Mouse (Mus musculus): ENCODE measurements around the gene Mrps26. TPM values are rescaled to one million over a fixed set of nuclear protein-coding genes. Genes with fewer than 3 reads are reported as not detected.

The Mrps26 gene
- polyA plus RNA-seq, 1 experiment from 2014 or later = 70.5 TPM

GRCm38 (mm10) chr2:130532201-130532600 lies 31.3 kb upstream of the Mrps26 start:
- DNase-seq (ENCODE audit: low spot score) = no peak
- no peaks in the 10 kb centered on the region; the same call in 1 of the 2 replicates for H3K36me3 ChIP-seq (ENCODE audit: control insufficient read depth, insufficient read depth, low read length)

DNA sequence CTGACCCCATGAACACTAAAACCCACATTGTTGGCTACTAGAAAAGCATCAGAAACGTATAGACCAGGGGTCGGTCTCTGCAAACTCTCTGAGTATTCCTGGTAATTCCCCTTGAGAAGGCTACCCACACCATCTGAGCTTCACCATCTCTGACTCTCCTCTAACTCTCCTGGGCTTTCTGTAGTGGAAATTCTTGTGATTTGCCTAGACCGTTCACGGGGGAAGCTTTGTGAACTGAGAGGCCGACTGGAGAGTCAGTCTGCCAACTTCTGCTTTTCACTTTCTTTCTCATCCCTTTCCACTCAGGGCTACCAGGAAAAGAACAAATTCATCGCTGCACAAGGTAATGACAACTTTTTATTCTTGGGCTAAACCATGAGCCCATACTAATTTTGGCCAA lies 28.5 kb upstream of the Mrps26 start:
- Histone ChIP-seq H3K9ac (ENCODE audit: low read length) (no peak overlapping the region), H3K4me3 (ENCODE audit: low read depth, low read length) (no peak overlapping the region), H3K27ac (ENCODE audit: low read depth, low read length) (no peak overlapping the region), H3K4me2 (ENCODE audit: low read depth, low read length, severe bottlenecking) (no peak overlapping the region), H3K4me1 (replicated peaks; ENCODE audit: control insufficient read depth, insufficient read depth, low read length) (no peaks in the 10 kb centered on the region), H3K36me3 (ENCODE audit: control insufficient read depth, insufficient read depth, low read length) (no peaks in the 10 kb centered on the region; the same call in 1 of the 2 replicates), H3K27me3 (ENCODE audit: control insufficient read depth, insufficient read depth, low read length) (no peaks in the 10 kb centered on the region), H3K9me3 (ENCODE audit: control insufficient read depth, low read length) (no peaks in the 10 kb centered on the region)
- 95% methylated on average over 6 of the region's 6 CpGs for WGBS
- ATAC-seq (replicated peaks; ENCODE audit: low FRiP score) = no peak
- no peak for DNase-seq (ENCODE audit: low spot score)

More at GRCm38 (mm10) chr2:130532201-130532600, 31.3 kb upstream of the Mrps26 start:
- no peak overlapping the region for H3K4me2 ChIP-seq (ENCODE audit: low read depth, low read length, severe bottlenecking)
- no peak for ATAC-seq (replicated peaks; ENCODE audit: low FRiP score)
- no peak overlapping the region for H3K9ac ChIP-seq (ENCODE audit: low read length)
- no peaks in the 10 kb centered on the region for H3K9me3 ChIP-seq (ENCODE audit: control insufficient read depth, low read length)
- no peaks in the 10 kb centered on the region for H3K4me1 ChIP-seq (replicated peaks; ENCODE audit: control insufficient read depth, insufficient read depth, low read length)
- no peaks in the 10 kb centered on the region for H3K27me3 ChIP-seq (ENCODE audit: control insufficient read depth, insufficient read depth, low read length)
- H3K27ac ChIP-seq (ENCODE audit: low read depth, low read length) = no peak overlapping the region
- H3K4me3 ChIP-seq (ENCODE audit: low read depth, low read length) = no peak overlapping the region
- 92% methylated on average over 2 of the region's 2 CpGs for WGBS

DNA sequence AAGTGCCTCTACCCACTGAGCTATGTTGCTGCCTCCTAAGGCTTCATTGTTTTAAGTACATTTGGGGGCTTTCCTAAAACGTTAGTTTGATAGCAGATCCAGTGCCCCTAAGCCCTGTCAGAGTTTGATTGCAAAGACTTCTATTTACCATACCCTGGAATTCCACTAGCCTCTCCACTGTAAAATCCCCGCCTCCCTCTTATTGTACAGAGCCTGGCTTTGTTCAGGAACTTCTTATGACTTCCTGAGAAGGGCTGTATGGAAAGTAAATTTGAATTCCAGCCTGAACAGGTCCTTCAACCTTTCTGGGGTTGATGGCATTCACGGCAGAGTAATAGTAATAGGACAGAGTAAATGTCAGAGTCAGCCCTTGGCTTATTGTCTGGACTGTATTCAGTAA lies 26.7 kb upstream of the Mrps26 start:
- ATAC-seq (replicated peaks; ENCODE audit: low FRiP score) = no peak
- Histone ChIP-seq H3K4me2 (ENCODE audit: low read depth, low read length, severe bottlenecking) (no peak overlapping the region), H3K36me3 (ENCODE audit: control insufficient read depth, insufficient read depth, low read length) (no peaks in the 10 kb centered on the region; the same call in 1 of the 2 replicates), H3K27me3 (ENCODE audit: control insufficient read depth, insufficient read depth, low read length) (no peaks in the 10 kb centered on the region), H3K4me1 (replicated peaks; ENCODE audit: control insufficient read depth, insufficient read depth, low read length) (no peaks in the 10 kb centered on the region), H3K4me3 (ENCODE audit: low read depth, low read length) (no peak overlapping the region), H3K27ac (ENCODE audit: low read depth, low read length) (no peak overlapping the region), H3K9me3 (ENCODE audit: control insufficient read depth, low read length) (no peaks in the 10 kb centered on the region), H3K9ac (ENCODE audit: low read length) (no peak overlapping the region)
- DNase-seq (ENCODE audit: low spot score) = no peak
- WGBS = 76% methylated on average over 3 of the region's 3 CpGs

- no peak overlapping the region for H3K4me3 ChIP-seq (ENCODE audit: low read depth, low read length)
- no peak overlapping the region for H3K9ac ChIP-seq (ENCODE audit: low read length)
- peaks cover 2% of the 10 kb centered on the region; the same call in 1 of the 2 replicates for H3K36me3 ChIP-seq (ENCODE audit: control insufficient read depth, insufficient read depth, low read length)
- no peaks in the 10 kb centered on the region for H3K27me3 ChIP-seq (ENCODE audit: control insufficient read depth, insufficient read depth, low read length)
- H3K4me1 ChIP-seq (replicated peaks; ENCODE audit: control insufficient read depth, insufficient read depth, low read length) = no peaks in the 10 kb centered on the region
- no peak overlapping the region for H3K4me2 ChIP-seq (ENCODE audit: low read depth, low read length, severe bottlenecking)
- 92% methylated on average over 8 of the region's 8 CpGs for WGBS
- DNase-seq (ENCODE audit: low spot score) (no peak), ATAC-seq (replicated peaks; ENCODE audit: low FRiP score) (no peak)
- H3K27ac ChIP-seq (ENCODE audit: low read depth, low read length) = no peak overlapping the region
- H3K9me3 ChIP-seq (ENCODE audit: control insufficient read depth, low read length) = no peaks in the 10 kb centered on the region
These were observed 24.5 kb upstream of the Mrps26 start for GRCm38 (mm10) chr2:130538876-130539546.

DNA sequence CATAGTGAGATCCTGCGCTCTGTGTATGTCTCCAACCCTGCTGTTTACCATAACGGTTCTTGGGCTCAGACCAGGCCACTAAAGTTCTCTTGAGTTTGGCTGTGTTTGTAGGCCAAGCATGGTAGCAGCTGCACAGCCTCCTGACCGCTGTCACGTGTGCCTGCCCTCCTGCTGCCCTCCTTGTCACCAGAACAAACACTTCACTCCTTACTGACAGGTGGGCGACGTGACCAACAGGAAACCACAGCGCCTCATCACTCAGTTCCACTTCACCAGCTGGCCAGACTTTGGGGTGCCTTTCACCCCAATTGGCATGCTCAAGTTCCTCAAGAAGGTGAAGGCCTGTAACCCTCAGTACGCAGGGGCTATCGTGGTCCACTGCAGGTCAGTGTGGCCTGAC lies 23.3 kb upstream of the Mrps26 start:
- no peak overlapping the region for H3K4me3 ChIP-seq (ENCODE audit: low read depth, low read length)
- DNase-seq (ENCODE audit: low spot score) (no peak), ATAC-seq (replicated peaks; ENCODE audit: low FRiP score) (no peak)
- H3K4me1 ChIP-seq (replicated peaks; ENCODE audit: control insufficient read depth, insufficient read depth, low read length) = no peaks in the 10 kb centered on the region
- WGBS = 94% methylated on average over 9 of the region's 9 CpGs
- no peak overlapping the region for H3K4me2 ChIP-seq (ENCODE audit: low read depth, low read length, severe bottlenecking)
- H3K27ac ChIP-seq (ENCODE audit: low read depth, low read length) = no peak overlapping the region
- no peaks in the 10 kb centered on the region for H3K9me3 ChIP-seq (ENCODE audit: control insufficient read depth, low read length)
- H3K9ac ChIP-seq (ENCODE audit: low read length) = no peak overlapping the region
- no peaks in the 10 kb centered on the region for H3K27me3 ChIP-seq (ENCODE audit: control insufficient read depth, insufficient read depth, low read length)
- peaks cover 2% of the 10 kb centered on the region; the same call in 1 of the 2 replicates for H3K36me3 ChIP-seq (ENCODE audit: control insufficient read depth, insufficient read depth, low read length)

DNA sequence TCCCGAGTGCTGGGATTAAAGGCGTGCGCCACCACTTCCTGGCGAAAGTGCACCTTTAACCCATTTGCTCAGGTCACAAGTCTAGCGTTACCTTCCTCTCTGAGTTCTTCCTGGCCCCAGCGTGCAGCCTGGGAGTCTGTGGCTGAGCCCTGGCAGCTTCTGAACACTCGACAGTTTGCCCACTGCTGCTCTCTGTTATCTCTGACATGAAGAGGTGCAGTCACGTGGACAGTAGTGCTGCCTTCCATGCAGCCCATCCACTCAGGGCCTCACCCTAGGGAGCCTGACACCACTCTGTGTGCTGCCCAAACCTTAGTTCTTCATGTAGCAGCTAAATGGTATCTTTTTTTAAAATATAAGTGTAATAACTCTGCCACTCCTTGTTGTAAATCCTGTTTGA lies 16.6 kb upstream of the Mrps26 start:
- Histone ChIP-seq H3K4me2 (ENCODE audit: low read depth, low read length, severe bottlenecking) (no peak overlapping the region), H3K27me3 (ENCODE audit: control insufficient read depth, insufficient read depth, low read length) (no peaks in the 10 kb centered on the region), H3K4me3 (ENCODE audit: low read depth, low read length) (no peak overlapping the region), H3K9ac (ENCODE audit: low read length) (no peak overlapping the region), H3K4me1 (replicated peaks; ENCODE audit: control insufficient read depth, insufficient read depth, low read length) (no peaks in the 10 kb centered on the region), H3K27ac (ENCODE audit: low read depth, low read length) (no peak overlapping the region), H3K9me3 (ENCODE audit: control insufficient read depth, low read length) (no peaks in the 10 kb centered on the region), H3K36me3 (ENCODE audit: control insufficient read depth, insufficient read depth, low read length) (peaks cover 2% of the 10 kb centered on the region; the same call in 1 of the 2 replicates)
- DNase-seq (ENCODE audit: low spot score) (no peak), ATAC-seq (replicated peaks; ENCODE audit: low FRiP score) (no peak)
- 92% methylated on average over 8 of the region's 8 CpGs for WGBS

- Histone ChIP-seq H3K9ac (ENCODE audit: low read length) (no peak overlapping the region), H3K4me1 (replicated peaks; ENCODE audit: control insufficient read depth, insufficient read depth, low read length) (no peaks in the 10 kb centered on the region), H3K36me3 (ENCODE audit: control insufficient read depth, insufficient read depth, low read length) (no peaks in the 10 kb centered on the region; the same call in 1 of the 2 replicates), H3K27me3 (ENCODE audit: control insufficient read depth, insufficient read depth, low read length) (no peaks in the 10 kb centered on the region), H3K4me2 (ENCODE audit: low read depth, low read length, severe bottlenecking) (no peak overlapping the region), H3K27ac (ENCODE audit: low read depth, low read length) (no peak overlapping the region), H3K4me3 (ENCODE audit: low read depth, low read length) (no peak overlapping the region), H3K9me3 (ENCODE audit: control insufficient read depth, low read length) (no peaks in the 10 kb centered on the region)
- 87% methylated on average over 7 of the region's 7 CpGs for WGBS
- ATAC-seq (replicated peaks; ENCODE audit: low FRiP score) (no peak), DNase-seq (ENCODE audit: low spot score) (no peak)
These were observed 8.7 kb upstream of the Mrps26 start for GRCm38 (mm10) chr2:130554841-130555240.

- Histone ChIP-seq H3K27ac (ENCODE audit: low read depth, low read length) (no peak overlapping the region), H3K4me1 (replicated peaks; ENCODE audit: control insufficient read depth, insufficient read depth, low read length) (no peaks in the 10 kb centered on the region), H3K9me3 (ENCODE audit: control insufficient read depth, low read length) (no peaks in the 10 kb centered on the region), H3K9ac (ENCODE audit: low read length) (no peak overlapping the region), H3K4me3 (ENCODE audit: low read depth, low read length) (no peak overlapping the region), H3K4me2 (ENCODE audit: low read depth, low read length, severe bottlenecking) (no peak overlapping the region), H3K27me3 (ENCODE audit: control insufficient read depth, insufficient read depth, low read length) (no peaks in the 10 kb centered on the region), H3K36me3 (ENCODE audit: control insufficient read depth, insufficient read depth, low read length) (no peaks in the 10 kb centered on the region; the same call in 1 of the 2 replicates)
- WGBS = 81% methylated on average over 1 of the region's 1 CpGs
- DNase-seq (ENCODE audit: low spot score) (no peak), ATAC-seq (replicated peaks; ENCODE audit: low FRiP score) (no peak)
These were observed 7.2 kb upstream of the Mrps26 start for GRCm38 (mm10) chr2:130556292-130556691.

- Histone ChIP-seq H3K4me2 (ENCODE audit: low read depth, low read length, severe bottlenecking) (no peak overlapping the region), H3K4me1 (replicated peaks; ENCODE audit: control insufficient read depth, insufficient read depth, low read length) (no peaks in the 10 kb centered on the region), H3K9me3 (ENCODE audit: control insufficient read depth, low read length) (no peaks in the 10 kb centered on the region), H3K4me3 (ENCODE audit: low read depth, low read length) (no peak overlapping the region), H3K27ac (ENCODE audit: low read depth, low read length) (no peak overlapping the region), H3K9ac (ENCODE audit: low read length) (no peak overlapping the region), H3K27me3 (ENCODE audit: control insufficient read depth, insufficient read depth, low read length) (no peaks in the 10 kb centered on the region), H3K36me3 (ENCODE audit: control insufficient read depth, insufficient read depth, low read length) (no peaks in the 10 kb centered on the region; the same call in 1 of the 2 replicates)
- DNase-seq (ENCODE audit: low spot score) (no peak), ATAC-seq (replicated peaks; ENCODE audit: low FRiP score) (no peak)
- WGBS = 97% methylated on average over 2 of the region's 2 CpGs
These were observed 6.1 kb upstream of the Mrps26 start for GRCm38 (mm10) chr2:130557462-130557861.
